ENCODE assay signal across 10 mouse cellular contexts in the genomic region with DNA sequence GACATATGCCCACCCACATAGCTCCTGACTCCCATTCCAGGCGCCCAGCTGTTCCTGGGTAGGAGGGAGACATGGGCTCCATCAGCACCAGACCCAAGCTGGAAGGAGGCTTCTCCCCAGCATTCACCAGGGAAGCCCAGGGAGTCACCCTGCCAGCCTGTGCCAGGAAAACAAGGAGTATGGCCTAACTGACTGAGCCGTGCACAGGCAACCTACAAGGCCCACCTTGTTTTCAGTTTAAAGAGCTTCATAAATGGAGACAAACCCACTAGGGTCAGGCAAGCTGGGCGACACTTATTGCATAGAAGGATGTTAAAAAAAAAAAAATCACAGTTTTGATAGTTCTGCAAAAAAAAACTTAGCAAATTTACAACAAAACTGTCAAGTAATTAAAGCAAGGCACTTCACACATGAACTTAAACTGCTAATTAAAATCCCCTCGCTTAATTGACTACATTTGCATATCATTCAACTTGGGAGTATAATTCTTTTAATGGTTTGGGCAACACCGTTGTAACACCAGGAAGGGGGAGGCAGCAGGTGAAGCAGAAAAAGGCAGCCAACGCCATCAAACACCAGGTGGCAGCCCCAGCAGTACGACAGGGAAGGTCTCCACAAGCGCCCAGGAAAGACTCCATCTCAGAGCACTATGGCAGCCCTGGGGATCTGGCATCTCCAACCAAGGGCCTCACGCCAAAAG. TPM values are rescaled to one million over a fixed set of nuclear protein-coding genes. Genes with fewer than 3 reads are reported as not detected.
A peak's percentile ranks its signal among the peaks of the same experiment; 100 is the strongest.
DNase-seq lines count a peak whose midpoint lies in the region; ATAC-seq and TF ChIP-seq lines count a peak whose summit lies in the region.
"Had no signal": no experiment of that assay in that cellular context is flagged by ENCODE, and none has a peak within 500 bp of the region (broad histone marks: within the 10 kb centered on the region; RNA-seq: fewer than 3 reads in every experiment).

No protein-coding gene starts in this region.

- intact Hi-C loops in left cerebral cortex, postnatal 4 days (cut with DNase I) = no loop called here
- intact Hi-C loops in heart, adult 2 months (cut with DNase I) = no loop called here

- no peak for TF ChIP-seq POLR2A in heart, adult 2 months (IDR thresholded peaks at IDR 0.05; ENCODE audit: insufficient read depth, low read depth, low read length)

- no peaks in the 10 kb centered on the region for H3K27me3 ChIP-seq in forebrain, embryonic 11.5 days (ENCODE audit: control insufficient read depth, insufficient read depth, low read length)
- H3K27me3 ChIP-seq in intestine, embryonic 15.5 days (replicated peaks) = no peaks in the 10 kb centered on the region
- H3K27me3 ChIP-seq in heart, adult 2 months (ENCODE audit: control insufficient read depth, insufficient read depth, low read length) = no peaks in the 10 kb centered on the region
- H3K27me3 ChIP-seq: CH12.LX; lung, embryonic 15.5 days had no signal

- no peak for TF ChIP-seq CTCF in heart, adult 2 months (IDR thresholded peaks at IDR 0.05)

- no peak overlapping the region for H3K9ac ChIP-seq in forebrain, embryonic 11.5 days (ENCODE audit: low read length)
- H3K9ac ChIP-seq in intestine, embryonic 15.5 days = no peak overlapping the region
- H3K9ac ChIP-seq in heart, adult 2 months (ENCODE audit: low read depth, low read length) = no peak overlapping the region
- H3K9ac ChIP-seq: lung, embryonic 15.5 days had no signal

- DNase-seq in left cerebral cortex, postnatal 4 days = peak; percentile 67
- DNase-seq in left cerebral cortex, adult 8-10 months (ENCODE audit: low spot score in 2 of 2) = no peak
- peak; percentile 34 for DNase-seq in brain, embryonic 18.5 days (ENCODE audit: low read depth, low spot score)
- peak; percentile 70 for DNase-seq in forebrain, embryonic 11.5 days (ENCODE audit: low spot score)
- no peak for DNase-seq in left cerebral cortex, adult 18-20 months (ENCODE audit: low spot score in 2 of 2)
- no peak for DNase-seq in yolk sac, embryonic 10.5 days (ENCODE audit: low spot score)
- no peak for DNase-seq in heart, adult 2 months

- no peaks in the 10 kb centered on the region; the same call in 1 of the 2 replicates for H3K36me3 ChIP-seq in forebrain, embryonic 11.5 days (ENCODE audit: control insufficient read depth, insufficient read depth, low read length)
- H3K36me3 ChIP-seq in intestine, embryonic 15.5 days = 0 out of 2 replicates have a peak, but pooled peaks cover 4% of the 10 kb centered on the region
- H3K36me3 ChIP-seq in heart, adult 2 months (ENCODE audit: control insufficient read depth, insufficient read depth, low read length) = peaks cover 6% of the 10 kb centered on the region; the same call in 1 of the 2 replicates

- no peak overlapping the region for H3K4me2 ChIP-seq in forebrain, embryonic 11.5 days (ENCODE audit: low read depth, low read length, severe bottlenecking)
- peak overlapping the region; percentile 39 for H3K4me2 ChIP-seq in intestine, embryonic 15.5 days (replicated peaks)
- H3K4me2 ChIP-seq: lung, embryonic 15.5 days had no signal

- TF ChIP-seq EP300 in heart, adult 2 months (IDR thresholded peaks at IDR 0.05; ENCODE audit: insufficient read depth, low read depth, low read length) = no peak

- peak overlapping the region; percentile 53 for H3K27ac ChIP-seq in forebrain, embryonic 11.5 days (ENCODE audit: low read depth, low read length)
- H3K27ac ChIP-seq in intestine, embryonic 15.5 days = 0 out of 2 replicates have a peak overlapping the region, but pooled peaks have one; percentile 4
- no peak overlapping the region for H3K27ac ChIP-seq in heart, adult 2 months
- H3K27ac ChIP-seq: lung, embryonic 15.5 days had no signal

- peaks cover 47% of the 10 kb centered on the region for H3K4me1 ChIP-seq in forebrain, embryonic 11.5 days (replicated peaks; ENCODE audit: control insufficient read depth, insufficient read depth, low read length)
- H3K4me1 ChIP-seq in intestine, embryonic 15.5 days (replicated peaks) = peaks cover 70% of the 10 kb centered on the region
- H3K4me1 ChIP-seq in heart, adult 2 months (ENCODE audit: control insufficient read depth, insufficient read depth, low read length) = peaks cover 75% of the 10 kb centered on the region

- peaks cover 35% of the 10 kb centered on the region for H3K79me2 ChIP-seq in heart, adult 2 months (replicated peaks; ENCODE audit: control insufficient read depth, insufficient read depth, low read length)

- ATAC-seq in forebrain, embryonic 11.5 days (replicated peaks; ENCODE audit: low FRiP score) = peak; percentile 55
- ATAC-seq in intestine, embryonic 15.5 days = peak; percentile 4; the same call in 1 of the 2 replicates

- 45% methylated on average over 9 of the region's 9 CpGs for WGBS in forebrain, embryonic 11.5 days
- 59% methylated on average over 9 of the region's 9 CpGs for WGBS in intestine, embryonic 15.5 days
- WGBS in heart, adult 2 months = 43% methylated on average over 9 of the region's 9 CpGs

- H3K4me3 ChIP-seq in forebrain, embryonic 11.5 days (ENCODE audit: low read depth, low read length) = no peak overlapping the region
- no peak overlapping the region for H3K4me3 ChIP-seq in intestine, embryonic 15.5 days (replicated peaks)
- no peak overlapping the region for H3K4me3 ChIP-seq in heart, adult 2 months
- H3K4me3 ChIP-seq: lung, embryonic 15.5 days had no signal

- H3K9me3 ChIP-seq in forebrain, embryonic 11.5 days (ENCODE audit: control insufficient read depth, low read length) = no peaks in the 10 kb centered on the region
- no peaks in the 10 kb centered on the region for H3K9me3 ChIP-seq in intestine, embryonic 15.5 days
- H3K9me3 ChIP-seq: lung, embryonic 15.5 days had no signal

RNA-seq across cellular contexts. Expression of a gene that starts 9.2 kb away (rescaled TPM):
- total RNA-seq in left cerebral cortex, postnatal 4 days (2021) = 100 to 1,000 TPM; 117 to 121 TPM
- total RNA-seq in left cerebral cortex, adult 8-10 months (2022) = 100 to 1,000 TPM; 118 to 126 (median 121) TPM
- 14.1 and 14.7 TPM in 2 replicates for polyA plus RNA-seq in forebrain, embryonic 11.5 days (2014; fragmentation: Nextera tagmentation; extraction: Ambion mirVana)
- polyA plus RNA-seq in intestine, embryonic 15.5 days (2015; fragmentation: Nextera tagmentation; extraction: Ambion mirVana) = 13.3 and 13.8 TPM in 2 replicates
- total RNA-seq in left cerebral cortex, adult 18-20 months (2021) = 100 to 1,000 TPM; 115 to 128 TPM
- 10 to 100 TPM; 56.7 to 56.8 TPM for total RNA-seq in heart, adult 2 months (2021)
- polyA plus RNA-seq in heart, adult 2 months (2012; rRNA removed) = 34.9 and 46.0 TPM in 2 replicates

RNA-seq across cellular contexts. Expression of a gene that starts 36.4 kb away (rescaled TPM):
- 10 to 100 TPM; 32.1 to 33.0 TPM for total RNA-seq in left cerebral cortex, postnatal 4 days (2021)
- 10 to 100 TPM; 32.7 to 37.6 (median 34.4) TPM for total RNA-seq in left cerebral cortex, adult 8-10 months (2022)
- polyA plus RNA-seq in forebrain, embryonic 11.5 days (2014; fragmentation: Nextera tagmentation; extraction: Ambion mirVana) = 105 and 107 TPM in 2 replicates
- 64.1 and 74.9 TPM in 2 replicates for polyA plus RNA-seq in intestine, embryonic 15.5 days (2015; fragmentation: Nextera tagmentation; extraction: Ambion mirVana)
- total RNA-seq in left cerebral cortex, adult 18-20 months (2021) = 10 to 100 TPM; 28.0 to 29.5 TPM
- 10 to 100 TPM; 14.4 to 16.7 TPM for total RNA-seq in heart, adult 2 months (2021)
- 26.7 and 30.3 TPM in 2 replicates for polyA plus RNA-seq in heart, adult 2 months (2012; rRNA removed)

Comparison
In these comparisons a context has a peak if more than half of its experiments do, and no peak if none do; other contexts are left out.
1. DNase-seq: peak in left cerebral cortex, postnatal 4 days (single experiment), brain, embryonic 18.5 days (single experiment) and forebrain, embryonic 11.5 days (single experiment); none in left cerebral cortex, adult 8-10 months (0 of 2), left cerebral cortex, adult 18-20 months (0 of 2), yolk sac, embryonic 10.5 days (single experiment) and heart, adult 2 months (0 of 2).